Comparison of ENCODE assay signal across 29 mouse cellular contexts in the genomic region with DNA sequence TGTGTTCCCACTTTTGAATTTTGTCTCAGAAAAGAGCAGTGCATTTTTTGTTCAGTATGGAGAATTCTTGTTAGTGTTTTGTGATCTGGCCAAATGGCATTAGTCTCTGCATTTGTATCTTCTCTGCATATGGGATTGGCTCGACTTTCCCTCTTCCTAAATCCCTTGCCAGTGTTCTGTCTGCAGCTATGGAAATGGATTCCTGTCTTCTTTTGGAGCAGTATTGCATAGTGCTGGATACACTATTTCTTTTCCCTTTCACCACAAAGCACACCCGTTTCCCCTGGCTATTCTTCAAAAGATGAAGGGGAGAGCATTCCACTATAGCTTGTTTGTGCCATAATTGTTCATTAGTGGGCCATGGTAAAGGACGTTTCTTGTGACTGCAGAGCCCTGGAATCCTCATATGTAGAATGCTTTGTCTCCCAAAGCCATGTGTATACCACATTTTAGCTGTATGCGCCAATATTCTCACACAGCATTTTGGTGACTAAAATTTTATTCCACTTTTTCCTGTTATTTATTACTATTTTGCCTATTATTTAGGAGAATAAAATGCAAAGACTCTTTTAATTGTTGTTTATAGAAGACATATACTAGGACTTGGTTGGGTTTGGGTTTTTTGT.
A peak's percentile ranks its signal among the peaks of the same experiment; 100 is the strongest.
DNase-seq lines count a peak whose midpoint lies in the region; ATAC-seq and TF ChIP-seq lines count a peak whose summit lies in the region.
"Had no signal": no experiment of that assay in that cellular context is flagged by ENCODE, and none has a peak within 500 bp of the region (broad histone marks: within the 10 kb centered on the region; RNA-seq: fewer than 3 reads in every experiment).

No protein-coding gene starts in this region.

- WGBS in forebrain, embryonic 13.5 days = 53% methylated on average over 4 of the region's 4 CpGs
- 67% methylated on average over 4 of the region's 4 CpGs for WGBS in forebrain, embryonic 11.5 days
- WGBS in forebrain, postnatal 0 days = 35% methylated on average over 4 of the region's 4 CpGs

- no peaks in the 10 kb centered on the region for H3K9me3 ChIP-seq in forebrain, embryonic 13.5 days (replicated peaks)
- no peaks in the 10 kb centered on the region for H3K9me3 ChIP-seq in forebrain, embryonic 11.5 days (ENCODE audit: control insufficient read depth, low read length)
- H3K9me3 ChIP-seq in forebrain, postnatal 0 days (ENCODE audit: low read length) = no peaks in the 10 kb centered on the region
- H3K9me3 ChIP-seq: embryonic facial prominence, embryonic 13.5 days; heart, embryonic 12.5 days; heart, embryonic 15.5 days; hindbrain, embryonic 10.5 days; hindbrain, embryonic 13.5 days; intestine, embryonic 15.5 days had no signal

- no peak overlapping the region for H3K4me2 ChIP-seq in forebrain, embryonic 13.5 days
- H3K4me2 ChIP-seq in forebrain, embryonic 11.5 days (ENCODE audit: low read depth, low read length, severe bottlenecking) = no peak overlapping the region
- H3K4me2 ChIP-seq in forebrain, postnatal 0 days (ENCODE audit: low read depth) = no peak overlapping the region
- H3K4me2 ChIP-seq: embryonic facial prominence, embryonic 13.5 days; heart, embryonic 12.5 days; heart, embryonic 15.5 days; hindbrain, embryonic 13.5 days; intestine, embryonic 15.5 days had no signal

- DNase-seq in forebrain, embryonic 11.5 days (ENCODE audit: low spot score) = no peak
- DNase-seq in brain, adult 2 months (ENCODE audit: low read depth, low spot score) = peak; percentile 2
- peak; percentile 52 for DNase-seq in brain, embryonic 18.5 days (ENCODE audit: low read depth, low spot score)
- DNase-seq in forebrain, postnatal 0 days = peak; percentile 67
- DNase-seq in right cerebral cortex, adult 2 months (ENCODE audit: low spot score in 2 of 2) = no peak
- DNase-seq: adrenal gland, postnatal 10 days; adrenal gland, postnatal 36 days; B cell, adult 2 months; cerebellum, adult 18-20 months; cerebellum, adult 9-10 months; cerebellum, postnatal 25 days; gastrocnemius, postnatal 10 days; heart, adult 18-20 months; heart, postnatal 10 days; heart, postnatal 36 days; kidney, adult 11 months; kidney, adult 9 months had no signal

- ATAC-seq in forebrain, embryonic 13.5 days = peak; percentile 61; the same call in 1 of the 2 replicates
- ATAC-seq in forebrain, embryonic 11.5 days (replicated peaks; ENCODE audit: low FRiP score) = no peak
- ATAC-seq in forebrain, postnatal 0 days = peak; percentile 84
- no peak for ATAC-seq in granulocyte monocyte progenitor cell, adult 5-6 weeks (replicated peaks; ENCODE audit: poor library complexity, severe bottlenecking)
- ATAC-seq: hindbrain, embryonic 16.5 days; intestine, embryonic 15.5 days; Patski had no signal

- no peaks in the 10 kb centered on the region for H3K4me1 ChIP-seq in forebrain, embryonic 13.5 days
- no peaks in the 10 kb centered on the region for H3K4me1 ChIP-seq in forebrain, embryonic 11.5 days (replicated peaks; ENCODE audit: control insufficient read depth, insufficient read depth, low read length)
- no peaks in the 10 kb centered on the region for H3K4me1 ChIP-seq in forebrain, postnatal 0 days (ENCODE audit: insufficient read depth)
- H3K4me1 ChIP-seq: embryonic facial prominence, embryonic 13.5 days; heart, embryonic 12.5 days; heart, embryonic 15.5 days; hindbrain, embryonic 10.5 days; hindbrain, embryonic 13.5 days; intestine, embryonic 15.5 days had no signal

- TF ChIP-seq CTCF in forebrain, postnatal 0 days (IDR thresholded peaks at IDR 0.05; ENCODE audit: low read depth) = no peak

- no peaks in the 10 kb centered on the region for H3K27me3 ChIP-seq in forebrain, embryonic 13.5 days
- H3K27me3 ChIP-seq in forebrain, embryonic 11.5 days (ENCODE audit: control insufficient read depth, insufficient read depth, low read length) = no peaks in the 10 kb centered on the region
- no peaks in the 10 kb centered on the region for H3K27me3 ChIP-seq in forebrain, postnatal 0 days (ENCODE audit: insufficient read depth, low read length)
- H3K27me3 ChIP-seq: CH12.LX; embryonic facial prominence, embryonic 13.5 days; heart, embryonic 12.5 days; heart, embryonic 15.5 days; hindbrain, embryonic 13.5 days; intestine, embryonic 15.5 days; Patski had no signal

- no peak overlapping the region for H3K4me3 ChIP-seq in forebrain, embryonic 13.5 days
- H3K4me3 ChIP-seq in forebrain, embryonic 11.5 days (ENCODE audit: low read depth, low read length) = no peak overlapping the region
- H3K4me3 ChIP-seq in forebrain, postnatal 0 days (ENCODE audit: low read depth, low read length) = no peak overlapping the region
- H3K4me3 ChIP-seq: embryonic facial prominence, embryonic 13.5 days; heart, embryonic 12.5 days; heart, embryonic 15.5 days; hindbrain, embryonic 10.5 days; hindbrain, embryonic 13.5 days; intestine, embryonic 15.5 days had no signal

- H3K36me3 ChIP-seq in forebrain, embryonic 13.5 days (ENCODE audit: poor library complexity, severe bottlenecking) = no peaks in the 10 kb centered on the region
- no peaks in the 10 kb centered on the region for H3K36me3 ChIP-seq in forebrain, embryonic 11.5 days (ENCODE audit: control insufficient read depth, insufficient read depth, low read length)
- H3K36me3 ChIP-seq in forebrain, postnatal 0 days (ENCODE audit: insufficient read depth) = no peaks in the 10 kb centered on the region
- H3K36me3 ChIP-seq: embryonic facial prominence, embryonic 13.5 days; G1E; heart, embryonic 12.5 days; heart, embryonic 15.5 days; hindbrain, embryonic 10.5 days; hindbrain, embryonic 13.5 days; intestine, embryonic 15.5 days had no signal

- H3K9ac ChIP-seq in forebrain, embryonic 13.5 days = no peak overlapping the region
- H3K9ac ChIP-seq in forebrain, embryonic 11.5 days (ENCODE audit: low read length) = no peak overlapping the region
- no peak overlapping the region for H3K9ac ChIP-seq in forebrain, postnatal 0 days
- H3K9ac ChIP-seq: embryonic facial prominence, embryonic 13.5 days; heart, embryonic 12.5 days; heart, embryonic 15.5 days; hindbrain, embryonic 13.5 days; intestine, embryonic 15.5 days had no signal

- H3K27ac ChIP-seq in forebrain, embryonic 13.5 days = no peak overlapping the region
- no peak overlapping the region for H3K27ac ChIP-seq in forebrain, embryonic 11.5 days (ENCODE audit: low read depth, low read length)
- peak overlapping the region; percentile 60; the same call in 1 of the 2 replicates for H3K27ac ChIP-seq in forebrain, postnatal 0 days (ENCODE audit: low read depth, low read length)
- H3K27ac ChIP-seq: embryonic facial prominence, embryonic 13.5 days; heart, embryonic 15.5 days; hindbrain, embryonic 10.5 days; hindbrain, embryonic 13.5 days; intestine, embryonic 15.5 days had no signal

Comparison
In these comparisons a context has a peak if more than half of its experiments do, and no peak if none do; other contexts are left out.
1. ATAC-seq: peak in forebrain, embryonic 13.5 days (single experiment) and forebrain, postnatal 0 days (single experiment); none in forebrain, embryonic 11.5 days (single experiment) and granulocyte monocyte progenitor cell, adult 5-6 weeks (single experiment).
2. DNase-seq: peak in brain, adult 2 months (single experiment), brain, embryonic 18.5 days (single experiment) and forebrain, postnatal 0 days (single experiment); none in forebrain, embryonic 11.5 days (single experiment) and right cerebral cortex, adult 2 months (0 of 2).